Mouse (Mus musculus) MEL (cell line): Measurements from ENCODE around the gene Tubb5. TPM values are rescaled to one million over a fixed set of nuclear protein-coding genes. Genes with fewer than 3 reads are reported as not detected.

Source experiments
- DNase-seq: peaks from one replicate; pipeline ENCODE4 v3.0.0; 2011; ENCODE audit warnings: low read depth, low spot score
- H3K27ac ChIP-seq: 2 replicates; pipeline ENCODE4 v1.5.1; 2012; ENCODE audit warnings: low read depth, mild to moderate bottlenecking, control low read depth, low read length, moderate library complexity; ENCODE audit not compliant: control insufficient read depth
- H3K27me3 ChIP-seq, 2 experiments: fragments of 150-350 bp in 1 of 2; sonication (generic) in 1 of 2; 2 replicates each; pipeline ENCODE4 v1.6.1; 2012; ENCODE audit warnings: low read length in 2 of 2, mild to moderate bottlenecking in 2 of 2, improper control_type of control experiment in 1 of 2, moderate library complexity in 1 of 2; ENCODE audit not compliant: insufficient read depth in 2 of 2, control insufficient read depth in 1 of 2
- H3K36me3 ChIP-seq, 2 experiments: 2 replicates each; pipeline ENCODE4 v1.6.1; 2012 to 2014; ENCODE audit warnings: low read length in 2 of 2, improper control_type of control experiment in 1 of 2, inconsistent platforms in 1 of 2, mild to moderate bottlenecking in 1 of 2; ENCODE audit not compliant: insufficient read depth in 2 of 2, control insufficient read depth in 1 of 2
- H3K4me1 ChIP-seq, 2 experiments: fragments of 150-350 bp in 1 of 2; sonication (generic) in 1 of 2; 2 replicates each; pipeline ENCODE4 v1.6.1; 2012; ENCODE audit warnings: low read length in 2 of 2, improper control_type of control experiment in 1 of 2, mild to moderate bottlenecking in 1 of 2; ENCODE audit not compliant: insufficient read depth in 2 of 2, control insufficient read depth in 1 of 2
- H3K4me3 ChIP-seq, 2 experiments: fragments of 150-350 bp in 1 of 2; sonication (generic) in 1 of 2; 2 replicates each; pipeline ENCODE4 v1.5.1; 2012; ENCODE audit warnings: low read depth in 2 of 2, low read length in 2 of 2, mild to moderate bottlenecking in 2 of 2, moderate library complexity in 2 of 2, control low read depth in 1 of 2, improper control_type of control experiment in 1 of 2; ENCODE audit not compliant: control insufficient read depth in 1 of 2, insufficient read depth in 1 of 2
- H3K79me2 ChIP-seq: 2 replicates; pipeline ENCODE4 v1.6.1; 2012; ENCODE audit warnings: mild to moderate bottlenecking, low read length, moderate library complexity; ENCODE audit not compliant: control insufficient read depth, poor library complexity, insufficient read depth
- H3K9ac ChIP-seq: 2 replicates; pipeline ENCODE4 v1.6.1; 2012; ENCODE audit warnings: low read depth, mild to moderate bottlenecking, control low read depth, low read length, moderate library complexity; ENCODE audit not compliant: control insufficient read depth, poor library complexity, severe bottlenecking
- H3K9me3 ChIP-seq: fragments of 150-350 bp; sonication (generic); replicated peaks from 2 replicates; pipeline ENCODE4 v1.6.1; 2012; ENCODE audit warnings: mild to moderate bottlenecking, low read length, improper control_type of control experiment, moderate library complexity; ENCODE audit not compliant: insufficient read depth
- BHLHE40 ChIP-seq: IDR thresholded peaks from 2 replicates; pipeline ENCODE4 v1.6.1; 2012; ENCODE audit warnings: low read depth, mild to moderate bottlenecking, inconsistent platforms, low read length, improper control_type of control experiment, borderline replicate concordance
- CHD1 ChIP-seq: IDR thresholded peaks from 2 replicates; pipeline ENCODE4 v1.6.1; 2012; ENCODE audit warnings: low read depth, mild to moderate bottlenecking, inconsistent platforms, low read length, improper control_type of control experiment
- CHD2 ChIP-seq: IDR thresholded peaks from 2 replicates; pipeline ENCODE4 v1.6.1; 2011; ENCODE audit warnings: low read length, improper control_type of control experiment
- CTCF ChIP-seq, 3 experiments: IDR thresholded peaks in 2 of 3; conservative IDR thresholded peaks in 1 of 3; 2 replicates each; pipeline ENCODE4 v1.5.1; 2011 to 2012; ENCODE audit warnings: low read length in 3 of 3, low read depth in 2 of 3, mild to moderate bottlenecking in 2 of 3, improper control_type of control experiment in 1 of 3, inconsistent platforms in 1 of 3, mixed read lengths in 1 of 3, moderate library complexity in 1 of 3; ENCODE audit not compliant: control insufficient read depth in 1 of 3, insufficient read depth in 1 of 3, poor library complexity in 1 of 3, severe bottlenecking in 1 of 3
- ELF1 ChIP-seq: IDR thresholded peaks from 2 replicates; pipeline ENCODE4 v1.6.1; 2014; ENCODE audit warnings: low read depth, mild to moderate bottlenecking, inconsistent platforms, low read length, improper control_type of control experiment, moderate library complexity
- ETS1 ChIP-seq: IDR thresholded peaks from 2 replicates; pipeline ENCODE4 v1.6.1; 2012; ENCODE audit warnings: low read depth, mild to moderate bottlenecking, inconsistent platforms, low read length, improper control_type of control experiment, moderate library complexity
- GATA1 ChIP-seq: IDR thresholded peaks from 2 replicates; pipeline ENCODE4 v1.6.1; 2011; ENCODE audit warnings: low read depth, low read length, improper control_type of control experiment
- HCFC1 ChIP-seq: IDR thresholded peaks from 2 replicates; pipeline ENCODE4 v1.6.1; 2012; ENCODE audit warnings: low read depth, mild to moderate bottlenecking, inconsistent platforms, low read length, improper control_type of control experiment, moderate library complexity
- MAFK ChIP-seq: IDR thresholded peaks from 2 replicates; pipeline ENCODE4 v1.6.1; 2011; ENCODE audit warnings: low read depth, mild to moderate bottlenecking, low read length, improper control_type of control experiment, borderline replicate concordance
- MAX ChIP-seq: IDR thresholded peaks from 2 replicates; pipeline ENCODE4 v1.6.1; 2011; ENCODE audit warnings: low read length, improper control_type of control experiment
- MAZ ChIP-seq: IDR thresholded peaks from 2 replicates; pipeline ENCODE4 v1.6.1; 2012; ENCODE audit warnings: low read depth, mild to moderate bottlenecking, inconsistent platforms, low read length, improper control_type of control experiment
- MEF2A ChIP-seq: IDR thresholded peaks from 2 replicates; pipeline ENCODE4 v1.6.1; 2014; ENCODE audit warnings: low read depth, mild to moderate bottlenecking, inconsistent platforms, low read length, improper control_type of control experiment; ENCODE audit not compliant: poor library complexity, insufficient replicate concordance, severe bottlenecking; ENCODE audit errors: extremely low read depth
- MXI1 ChIP-seq: IDR thresholded peaks from 2 replicates; pipeline ENCODE4 v1.6.1; 2011; ENCODE audit warnings: mild to moderate bottlenecking, low read depth, low read length, improper control_type of control experiment
- MYB ChIP-seq: IDR thresholded peaks from 2 replicates; pipeline ENCODE4 v1.6.1; 2011; ENCODE audit warnings: mild to moderate bottlenecking, low read depth, low read length, improper control_type of control experiment
- MYC ChIP-seq: IDR thresholded peaks from 2 replicates; pipeline ENCODE4 v1.6.1; 2011; ENCODE audit warnings: low read depth, mild to moderate bottlenecking, low read length, improper control_type of control experiment, moderate library complexity
- POLR2A ChIP-seq, 2 experiments: IDR thresholded peaks; 2 replicates each; pipeline ENCODE4 v1.6.1; 2011 to 2012; ENCODE audit warnings: low read length in 2 of 2, mild to moderate bottlenecking in 2 of 2, control low read depth in 1 of 2, improper control_type of control experiment in 1 of 2, low read depth in 1 of 2, moderate library complexity in 1 of 2; ENCODE audit not compliant: control insufficient read depth in 1 of 2, insufficient read depth in 1 of 2, poor library complexity in 1 of 2
- POLR2AphosphoS5 ChIP-seq: IDR thresholded peaks from 2 replicates; pipeline ENCODE4 v1.6.1; 2012; ENCODE audit warnings: low read depth, borderline replicate concordance, mild to moderate bottlenecking, inconsistent platforms, low read length, moderate library complexity, mixed read lengths
- SIN3A ChIP-seq: IDR thresholded peaks from 2 replicates; pipeline ENCODE4 v1.6.1; 2012; ENCODE audit warnings: low read length, improper control_type of control experiment, inconsistent platforms
- SMC3 ChIP-seq: IDR thresholded peaks from 2 replicates; pipeline ENCODE4 v1.6.1; 2011; ENCODE audit warnings: low read depth, low read length, improper control_type of control experiment
- TAL1 ChIP-seq: IDR thresholded peaks from 2 replicates; pipeline ENCODE4 v1.6.1; 2012; ENCODE audit warnings: mild to moderate bottlenecking, inconsistent platforms, low read length, moderate library complexity, mixed read lengths
- TBP ChIP-seq: IDR thresholded peaks from 2 replicates; pipeline ENCODE4 v1.8.0; 2011; ENCODE audit warnings: low read depth, low read length, improper control_type of control experiment
- TCF12 ChIP-seq: IDR thresholded peaks from 2 replicates; pipeline ENCODE4 v1.6.1; 2014; ENCODE audit warnings: low read depth, mild to moderate bottlenecking, inconsistent platforms, low read length, improper control_type of control experiment, moderate library complexity
- USF1 ChIP-seq: IDR thresholded peaks from 2 replicates; pipeline ENCODE4 v1.6.1; 2014; ENCODE audit warnings: low read depth, mild to moderate bottlenecking, inconsistent platforms, low read length, improper control_type of control experiment, moderate library complexity
- ZKSCAN1 ChIP-seq: IDR thresholded peaks from 2 replicates; pipeline ENCODE4 v1.6.1; 2012; ENCODE audit warnings: low read depth, mild to moderate bottlenecking, inconsistent platforms, low read length, improper control_type of control experiment, moderate library complexity
- ZNF384 ChIP-seq: IDR thresholded peaks from 2 replicates; pipeline ENCODE4 v1.6.1; 2012; ENCODE audit warnings: low read depth, mild to moderate bottlenecking, inconsistent platforms, low read length, improper control_type of control experiment
- polyA plus RNA-seq, 2 experiments: library from polyadenylated mRNA; stranded (reverse) in 1 of 2; unstranded in 1 of 2; fragments of >175 nt in 1 of 2; fragments of >200 nt in 1 of 2; gene quantifications; 2 replicates each; pipeline versions ENCODE4 v1.2.1 to v1.2.4; 2012; ENCODE audit warnings: low replicate concordance in 2 of 2, low read depth in 1 of 2; ENCODE audit not compliant: insufficient read length in 2 of 2, insufficient read depth in 1 of 2, missing spikeins in 1 of 2
- total RNA-seq: library from RNA; depleted of rRNA; stranded (reverse); fragments of 300-350 nt; gene quantifications from 2 replicates; pipeline ENCODE4 v1.2.3, GENCODE M21; 2012

The Tubb5 gene
- total and polyA plus RNA-seq, 3 experiments = 1,040 to 1,575 (median 1,137) TPM

DNA sequence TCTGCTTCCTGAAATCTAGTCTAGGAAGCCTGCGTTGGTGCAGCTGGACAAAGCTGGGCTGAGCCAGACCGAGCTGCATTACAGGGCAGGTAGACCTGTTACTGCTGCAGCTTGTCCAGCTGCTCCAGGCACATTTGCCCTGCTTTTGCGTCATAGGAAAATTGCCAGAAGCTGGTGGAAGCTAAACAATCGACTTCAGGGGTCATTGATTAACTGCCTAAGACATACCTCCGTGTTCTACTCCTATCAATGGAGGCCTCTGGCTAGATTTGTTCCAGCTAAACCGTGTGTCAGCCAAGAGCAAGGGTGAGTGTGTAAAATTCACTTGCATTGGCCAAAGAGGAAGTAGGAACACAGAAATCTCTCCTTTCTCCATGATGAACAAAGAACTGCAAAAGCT is 23.4 kb downstream of the Tubb5 start:
- Histone ChIP-seq H3K4me1 (peaks cover 7 to 30% of the 10 kb centered on the region in 2 experiments), H3K9me3 (no peaks in the 10 kb centered on the region), H3K36me3 (peaks cover 0 to 20% of the 10 kb centered on the region in 2 experiments; a peak in 2 of 4 replicates), H3K79me2 (no peaks in the 10 kb centered on the region), H3K4me3 (no peak overlapping the region), H3K27me3 (no peaks in the 10 kb centered on the region), H3K9ac (no peak overlapping the region), H3K27ac (no peak overlapping the region)
- TF ChIP-seq MYB (no peak), CTCF (IDR thresholded peaks at IDR 0.05 in 2 of 3, conservative IDR thresholded peaks at IDR 0.05 in 1 of 3; ENCODE audit: control insufficient read depth in 1 of 3, insufficient read depth in 1 of 3, low read depth in 2 of 3, low read length in 3 of 3, poor library complexity in 1 of 3, severe bottlenecking in 1 of 3) (no peak), MAX (no peak), GATA1 (no peak), SMC3 (no peak), POLR2AphosphoS5 (no peak), CHD2 (no peak), ZKSCAN1 (no peak), MAFK (no peak), USF1 (no peak), ETS1 (no peak)
- DNase-seq = no peak

DNA sequence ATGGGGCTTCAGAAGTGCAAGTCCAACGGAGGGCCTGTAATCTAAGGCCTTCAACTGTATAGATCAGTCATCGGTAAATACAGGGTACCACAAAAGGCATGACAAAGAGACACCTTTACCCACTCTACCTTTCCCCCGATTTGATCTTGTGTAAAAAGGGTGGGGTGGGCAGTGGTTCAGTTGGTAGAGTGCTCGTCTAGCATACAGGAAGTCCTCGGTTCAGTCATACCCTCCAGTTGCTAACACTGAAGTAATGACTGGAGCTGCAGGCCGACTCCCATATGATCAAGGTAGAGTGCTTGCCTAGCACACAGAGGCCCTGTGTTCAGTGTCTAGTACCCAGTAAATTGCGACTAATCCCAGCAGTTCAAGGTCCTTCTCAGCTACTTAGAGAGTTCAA is 24.5 kb downstream of the Tubb5 start:
- H3K27me3 ChIP-seq = no peaks in the 10 kb centered on the region
- TF ChIP-seq MEF2A = no peak
- 0 out of 4 replicates have a peak, but pooled peaks of 1 of the 2 experiments have one; percentile 20 for TF ChIP-seq POLR2A (IDR thresholded peaks at IDR 0.05; ENCODE audit: control insufficient read depth in 1 of 2, insufficient read depth in 1 of 2, low read depth in 1 of 2, low read length in 2 of 2, poor library complexity in 1 of 2)
- 0 out of 2 replicates have a peak, but pooled peaks have one; percentile 3 for TF ChIP-seq SIN3A
- TF ChIP-seq TBP = no peak
- TF ChIP-seq, all 39 proteins: peak for 2
- Histone ChIP-seq H3K79me2 (no peaks in the 10 kb centered on the region), H3K27ac (peak overlapping the region; percentile 73), H3K4me3 (peak overlapping the region; percentile 17 to 35; a peak in 1 of 4 replicates), H3K9ac (peak overlapping the region; percentile 63), H3K36me3 (peaks cover 0 to 20% of the 10 kb centered on the region in 2 experiments; a peak in 2 of 4 replicates), H3K9me3 (no peaks in the 10 kb centered on the region), H3K4me1 (peaks cover 7 to 30% of the 10 kb centered on the region in 2 experiments)
- peak; percentile 67 for DNase-seq

DNA sequence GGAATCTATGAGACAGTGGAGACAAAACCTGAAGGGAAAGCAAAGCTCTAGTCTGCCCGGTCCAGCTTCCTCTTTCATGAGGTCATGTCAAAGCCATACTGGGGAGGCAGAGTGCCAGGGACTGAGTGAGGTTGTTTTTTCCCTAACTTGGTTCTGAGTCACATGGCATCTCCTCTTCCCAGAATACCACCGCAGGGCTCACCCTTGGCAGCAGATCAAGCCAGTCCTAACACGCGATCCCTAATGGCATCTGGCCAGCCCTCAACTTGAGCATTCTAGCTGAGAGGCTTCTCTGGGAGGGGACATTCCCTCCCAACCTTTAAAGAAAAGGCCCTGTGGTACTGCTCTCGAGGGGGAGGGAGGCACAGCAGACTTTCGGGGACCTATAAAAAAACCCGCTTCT is 24.9 kb downstream of the Tubb5 start:
- Histone ChIP-seq H3K4me3 (peak overlapping the region in 1 of 2 experiments; percentile 35; a peak in 2 of 4 replicates), H3K9me3 (no peaks in the 10 kb centered on the region), H3K4me1 (peaks cover 7 to 30% of the 10 kb centered on the region in 2 experiments), H3K27ac (peak overlapping the region; percentile 73), H3K36me3 (peaks cover 0 to 20% of the 10 kb centered on the region in 2 experiments; a peak in 2 of 4 replicates), H3K79me2 (no peaks in the 10 kb centered on the region), H3K27me3 (no peaks in the 10 kb centered on the region), H3K9ac (peak overlapping the region; percentile 63)
- DNase-seq = peak; percentile 86
- TF ChIP-seq POLR2AphosphoS5 = no peak
- TF ChIP-seq ZKSCAN1 = no peak
- TF ChIP-seq GATA1 = no peak
- no peak for TF ChIP-seq MEF2A
- TF ChIP-seq ZNF384 = no peak
- TF ChIP-seq TAL1 = no peak
- no peak; the same call in 1 of the 2 replicates for TF ChIP-seq HCFC1
- TF ChIP-seq USF1 = peak; percentile 86
- peak; percentile 36; the same call in 1 of the 2 replicates for TF ChIP-seq BHLHE40
- TF ChIP-seq TCF12 = no peak
- TF ChIP-seq MAZ = no peak
- TF ChIP-seq ELF1 = 0 out of 2 replicates have a peak, but pooled peaks have one; percentile 6
- peak; percentile 71 for TF ChIP-seq SIN3A
- TF ChIP-seq MXI1 = peak; percentile 79
- TF ChIP-seq MYC = no peak
- no peak for TF ChIP-seq CHD1
- no peak; the same call in 1 of the 2 replicates for TF ChIP-seq TBP
